9 mouse cellular contexts compared by ENCODE assay signal in the genomic region with DNA sequence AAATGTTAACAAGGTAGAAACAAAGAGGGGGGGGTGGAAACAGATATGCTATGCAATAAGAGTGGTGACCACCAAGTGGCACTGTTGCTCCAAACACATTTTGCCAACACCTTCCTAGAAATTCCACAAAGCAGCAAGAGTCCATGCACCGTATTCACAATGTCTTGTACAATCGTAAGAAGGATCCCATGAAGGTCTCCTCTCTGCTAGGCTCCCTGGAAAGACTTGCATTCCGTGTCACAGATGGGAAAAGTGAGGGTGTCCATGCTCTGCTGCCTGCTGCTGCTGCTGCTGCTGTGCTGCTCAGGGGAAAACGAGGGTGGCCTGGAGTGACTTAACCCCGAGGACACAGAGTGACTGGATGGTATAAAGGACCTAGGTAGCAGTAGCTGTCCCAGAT. TPM values are rescaled to one million over a fixed set of nuclear protein-coding genes. Genes with fewer than 3 reads are reported as not detected.
DNase-seq lines count a peak whose midpoint lies in the region; ATAC-seq lines count a peak whose summit lies in the region.
"Had no signal": no experiment of that assay in that cellular context is flagged by ENCODE, and none has a peak within 500 bp of the region (broad histone marks: within the 10 kb centered on the region; RNA-seq: fewer than 3 reads in every experiment).

No protein-coding gene starts in this region.

- peak overlapping the region; percentile 64 for H3K9ac ChIP-seq in hindbrain, embryonic 13.5 days
- peak overlapping the region; percentile 26; the same call in 1 of the 2 replicates for H3K9ac ChIP-seq in neural tube, embryonic 11.5 days (ENCODE audit: low read length)

- H3K27ac ChIP-seq in hindbrain, embryonic 13.5 days, result no peak overlapping the region
- peak overlapping the region; percentile 76 for H3K27ac ChIP-seq in limb, embryonic 10.5 days
- no peak overlapping the region for H3K27ac ChIP-seq in neural tube, embryonic 11.5 days (ENCODE audit: low read depth, low read length)

- peak; percentile 5 to 55 for DNase-seq in adrenal gland, adult (ENCODE audit: inconsistent age in 2 of 2, low spot score in 1 of 2)
- DNase-seq in adrenal gland, postnatal 25 days, result no peak
- peak; percentile 7 for DNase-seq in 3134 (ENCODE audit: extremely low read depth, insufficient read length, low spot score)
- peak; percentile 36 for DNase-seq in embryo, embryonic 11.5 days (ENCODE audit: low read depth, low spot score)
- peak; percentile 54 for DNase-seq in limb, embryonic 10.5 days (ENCODE audit: low spot score)
- peak; percentile 48 for DNase-seq in neural tube, embryonic 11.5 days (ENCODE audit: low spot score)
- DNase-seq in spleen, postnatal 10 days (ENCODE audit: low spot score in 2 of 2), result no peak

- H3K4me2 ChIP-seq in hindbrain, embryonic 13.5 days, result peak overlapping the region; percentile 46
- peak overlapping the region; percentile 7; the same call in 1 of the 2 replicates for H3K4me2 ChIP-seq in neural tube, embryonic 11.5 days (ENCODE audit: low read depth)

- peaks cover 8% of the 10 kb centered on the region for H3K4me1 ChIP-seq in hindbrain, embryonic 13.5 days (replicated peaks)
- H3K4me1 ChIP-seq in limb, embryonic 10.5 days, result peaks cover 13% of the 10 kb centered on the region
- H3K4me1 ChIP-seq in neural tube, embryonic 11.5 days (ENCODE audit: control insufficient read depth, insufficient read depth, low read length), result 0 out of 2 replicates have a peak, but pooled peaks cover 3% of the 10 kb centered on the region

- ATAC-seq in hindbrain, embryonic 13.5 days (ENCODE audit: low FRiP score), result 0 out of 2 replicates have a peak, but pooled peaks have one; percentile 32
- no peak for ATAC-seq in neural tube, embryonic 11.5 days (ENCODE audit: insufficient read depth, low FRiP score, low TSS enrichment)

- H3K27me3 ChIP-seq in hindbrain, embryonic 13.5 days, result no peaks in the 10 kb centered on the region
- no peaks in the 10 kb centered on the region for H3K27me3 ChIP-seq in limb, embryonic 10.5 days (ENCODE audit: low read depth, poor library complexity, severe bottlenecking)
- no peaks in the 10 kb centered on the region for H3K27me3 ChIP-seq in neural tube, embryonic 11.5 days (ENCODE audit: control insufficient read depth, insufficient read depth, low read length)

- WGBS in hindbrain, embryonic 13.5 days, result 22% methylated on average over 5 of the region's 5 CpGs
- 25% methylated on average over 5 of the region's 5 CpGs for WGBS in limb, embryonic 10.5 days
- WGBS in neural tube, embryonic 11.5 days, result 33% methylated on average over 5 of the region's 5 CpGs

- H3K36me3 ChIP-seq in hindbrain, embryonic 13.5 days, result no peaks in the 10 kb centered on the region
- H3K36me3 ChIP-seq in limb, embryonic 10.5 days, result no peaks in the 10 kb centered on the region
- H3K36me3 ChIP-seq in neural tube, embryonic 11.5 days (ENCODE audit: control insufficient read depth, insufficient read depth, low read length), result no peaks in the 10 kb centered on the region

- no peak overlapping the region for H3K4me3 ChIP-seq in hindbrain, embryonic 13.5 days
- H3K4me3 ChIP-seq in limb, embryonic 10.5 days, result peak overlapping the region; percentile 33
- H3K4me3 ChIP-seq in neural tube, embryonic 11.5 days (ENCODE audit: low read depth, low read length), result no peak overlapping the region

- H3K9me3 ChIP-seq in hindbrain, embryonic 13.5 days, result no peaks in the 10 kb centered on the region
- H3K9me3 ChIP-seq in limb, embryonic 10.5 days (replicated peaks), result no peaks in the 10 kb centered on the region
- no peaks in the 10 kb centered on the region for H3K9me3 ChIP-seq in neural tube, embryonic 11.5 days (ENCODE audit: control insufficient read depth, low read length)

RNA-seq across cellular contexts. Expression of a gene that starts 21.6 kb away (rescaled TPM):
- not detected in 2 replicates for total RNA-seq in adrenal gland, postnatal 25 days (2021)
- polyA plus RNA-seq in hindbrain, embryonic 13.5 days (2015; fragmentation: Nextera tagmentation; extraction: Ambion mirVana), result not detected in 2 replicates
- polyA plus RNA-seq in limb, embryonic 10.5 days (2016; fragmentation: Nextera tagmentation; extraction: Ambion mirVana), result not detected in 2 replicates
- polyA plus RNA-seq in neural tube, embryonic 11.5 days (2014; fragmentation: Nextera tagmentation; extraction: Ambion mirVana), result 1.5 and 2.8 TPM in 2 replicates

RNA-seq across cellular contexts. Expression of a gene that starts 45.2 kb away (rescaled TPM):
- not detected in 2 replicates for total RNA-seq in adrenal gland, postnatal 25 days (2021)
- polyA plus RNA-seq in hindbrain, embryonic 13.5 days (2015; fragmentation: Nextera tagmentation; extraction: Ambion mirVana), result not detected in 2 replicates
- polyA plus RNA-seq in limb, embryonic 10.5 days (2016; fragmentation: Nextera tagmentation; extraction: Ambion mirVana), result not detected in 2 replicates
- polyA plus RNA-seq in neural tube, embryonic 11.5 days (2014; fragmentation: Nextera tagmentation; extraction: Ambion mirVana), result not detected in 2 replicates
- total RNA-seq: gastrocnemius, postnatal 4 days had no signal

RNA-seq across cellular contexts. Expression of a gene that starts 48.7 kb away (rescaled TPM):
- not detected in 2 replicates for total RNA-seq in adrenal gland, postnatal 25 days (2021)
- polyA plus RNA-seq in hindbrain, embryonic 13.5 days (2015; fragmentation: Nextera tagmentation; extraction: Ambion mirVana), result not detected in 2 replicates
- not detected in 2 replicates for polyA plus RNA-seq in limb, embryonic 10.5 days (2016; fragmentation: Nextera tagmentation; extraction: Ambion mirVana)
- polyA plus RNA-seq in neural tube, embryonic 11.5 days (2014; fragmentation: Nextera tagmentation; extraction: Ambion mirVana), result not detected in 2 replicates

Comparison
In these comparisons a context has a peak if more than half of its experiments do, and no peak if none do; other contexts are left out.
1. DNase-seq: peak in adrenal gland, adult (2 of 2), 3134 (single experiment), embryo, embryonic 11.5 days (single experiment), limb, embryonic 10.5 days (single experiment) and neural tube, embryonic 11.5 days (single experiment); none in adrenal gland, postnatal 25 days (single experiment) and spleen, postnatal 10 days (0 of 2).